Mouse (Mus musculus) lung, embryonic 16.5 days (tissue): Measurements from ENCODE around the gene Ypel4. TPM values are rescaled to one million over a fixed set of nuclear protein-coding genes. Genes with fewer than 3 reads are reported as not detected.

Experiments used
- ATAC-seq: fragments of 200-750 bp; cut with Nextera tagmentation; 2 replicates; pipeline ENCODE4 v1.8.0; 2017; ENCODE audit warnings: low read depth, mild to moderate bottlenecking, moderate library complexity
- H3K27ac ChIP-seq: fragments of 300-500 bp; sonication (generic); 2 replicates; pipeline ENCODE4 v1.5.1; 2014; ENCODE audit warnings: mild to moderate bottlenecking, control low read depth, low read length
- H3K27me3 ChIP-seq: fragments of 300-500 bp; sonication (generic); 2 replicates; pipeline ENCODE4 v1.6.1; 2014; ENCODE audit warnings: low read depth, low read length, mixed read lengths; ENCODE audit not compliant: control insufficient read depth, insufficient read depth
- H3K36me3 ChIP-seq: fragments of 300-500 bp; sonication (generic); 2 replicates; pipeline ENCODE4 v1.6.1; 2014; ENCODE audit warnings: low read length; ENCODE audit not compliant: control insufficient read depth, insufficient read depth
- H3K4me1 ChIP-seq: fragments of 300-500 bp; sonication (generic); replicated peaks from 2 replicates; pipeline ENCODE4 v1.6.1; 2014; ENCODE audit warnings: low read length, mixed read lengths; ENCODE audit not compliant: control insufficient read depth, insufficient read depth
- H3K4me2 ChIP-seq: fragments of 300-500 bp; sonication (generic); 2 replicates; pipeline ENCODE4 v1.6.1; 2014; ENCODE audit warnings: low read depth, low read length, control low read depth
- H3K4me3 ChIP-seq: fragments of 300-500 bp; sonication (generic); 2 replicates; pipeline ENCODE4 v1.5.1; 2014; ENCODE audit warnings: mild to moderate bottlenecking, low read length, control low read depth
- H3K9ac ChIP-seq: fragments of 300-500 bp; sonication (generic); 2 replicates; pipeline ENCODE4 v1.6.1; 2014; ENCODE audit warnings: low read length, control low read depth
- H3K9me3 ChIP-seq: fragments of 300-500 bp; sonication (generic); 2 replicates; pipeline ENCODE4 v1.6.1; 2016; ENCODE audit warnings: low read length; ENCODE audit not compliant: control insufficient read depth
- WGBS: fragments of 180-500 bp; shearing (Covaris S2); extraction: QIAGEN DNeasy Blood & Tissue Kit; methylation state at CpG from one replicate; pipeline ENCODE4 v1.1.7; 2014; 5-methylcytosine and 5-hydroxymethylcytosine counted together
- microRNA counts: library from miRNA; unstranded; fragments of <30 nt; microRNA quantifications from one replicate; lab custom pipeline; 2016
- microRNA-seq: library from miRNA; unstranded; fragments of <30 nt; microRNA quantifications from one replicate; pipeline ENCODE4, GENCODE M21; 2016
- polyA plus RNA-seq: library from polyadenylated mRNA; unstranded; fragments of >200 nt; fragmentation: Nextera tagmentation; extraction: Ambion mirVana; gene quantifications from 2 replicates; pipeline ENCODE4 v1.2.1, GENCODE M21; 2015

The Ypel4 gene
- polyA plus RNA-seq, 1 experiment from 2014 or later = 5.2 TPM

- 46% methylated on average over 3 of the region's 3 CpGs for whole genome bisulfite sequencing
Measured at GRCm38 (mm10) chr2:84783840-84784566, 50.1 kb downstream of the Ypel4 start.

More at GRCm38 (mm10) chr2:84783840-84784566, 50.1 kb downstream of the Ypel4 start:
- ATAC-seq = peak; percentile 92
- Histone ChIP-seq H3K36me3 (no peaks in the 10 kb centered on the region), H3K27me3 (no peaks in the 10 kb centered on the region), H3K4me1 (no peaks in the 10 kb centered on the region), H3K27ac (peak overlapping the region; percentile 45; the same call in 1 of the 2 replicates), H3K4me3 (no peak overlapping the region), H3K9ac (no peak overlapping the region), H3K4me2 (no peak overlapping the region), H3K9me3 (no peaks in the 10 kb centered on the region)

MicroRNAs within 50 kb of the gene (microRNA counts, 519-probe panel; counts per million panel counts)
- 5,590 counts per million, percentile 99 among the panel's probes with 10 or more counts for microRNA mmu-miR-130a (lab: Ali Mortazavi, UCI)

Small RNAs within 50 kb of the gene (microRNA-seq; reads per million reads assigned to microRNA genes)
- 33,253 reads per million, percentile 98 among the genes with 10 or more reads in this experiment for gene Mir130a

Other genes with a start within 250 kb of the Ypel4 start
- 64.3 and 68.4 TPM in 2 replicates for gene Ctnnd1, start 83.3 kb upstream of the Ypel4 start, polyA plus RNA-seq
- 0.18 and 0.35 TPM in 2 replicates for gene Btbd18, start 75.0 kb upstream of the Ypel4 start, polyA plus RNA-seq
- 315 and 316 TPM in 2 replicates for gene Selenoh, start 63.3 kb upstream of the Ypel4 start, polyA plus RNA-seq
- not detected in 2 replicates for gene Gm28635, start 56.0 kb upstream of the Ypel4 start, polyA plus RNA-seq
- 34.6 and 38.0 TPM in 2 replicates for gene Med19, start 55.7 kb upstream of the Ypel4 start, polyA plus RNA-seq
- 115 and 117 TPM in 2 replicates for gene Tmx2, start 54.9 kb upstream of the Ypel4 start, polyA plus RNA-seq
- gene Zdhhc5, start 18.9 kb upstream of the Ypel4 start, polyA plus RNA-seq = 24.2 and 28.2 TPM in 2 replicates
- 28.3 and 28.6 TPM in 2 replicates for gene Clp1, start 6.7 kb upstream of the Ypel4 start, polyA plus RNA-seq
- 7.1 and 7.4 TPM in 2 replicates for gene Gm19426, start 9.6 kb downstream of the Ypel4 start, polyA plus RNA-seq
- 143 and 153 TPM in 2 replicates for gene Serping1, start 41.4 kb downstream of the Ypel4 start, polyA plus RNA-seq
- 76.0 and 82.9 TPM in 2 replicates for gene Ube2l6, start 64.8 kb downstream of the Ypel4 start, polyA plus RNA-seq
- 0.70 and 0.77 TPM in 2 replicates for gene Smtnl1, start 88.6 kb downstream of the Ypel4 start, polyA plus RNA-seq
- 36.9 and 39.3 TPM in 2 replicates for gene Timm10, start 92.9 kb downstream of the Ypel4 start, polyA plus RNA-seq
- 16.5 and 20.4 TPM in 2 replicates for gene Slc43a1, start 104.8 kb downstream of the Ypel4 start, polyA plus RNA-seq
- 0.16 and 0.31 TPM in 2 replicates for gene Rtn4rl2, start 152.7 kb downstream of the Ypel4 start, polyA plus RNA-seq
- 87.3 and 92.8 TPM in 2 replicates for gene Slc43a3, start 202.5 kb downstream of the Ypel4 start, polyA plus RNA-seq
- gene Prg2, start 246.4 kb downstream of the Ypel4 start, polyA plus RNA-seq = 0.78 TPM in 1 of 2 replicates, not detected in the other